Mouse (Mus musculus): ENCODE data around the gene Vwa7. TPM values are rescaled to one million over a fixed set of nuclear protein-coding genes. Genes with fewer than 3 reads are reported as not detected.
"Not testable (repeated sequence)": the region's sequence is repeated elsewhere in the genome, so short reads cannot be mapped to it uniquely, and the experiment has no call there.

Gene Vwa7
- polyA plus RNA-seq (2015; fragmentation: Nextera tagmentation; extraction: Ambion mirVana): 0.26 and 0.36 TPM in 2 replicates

DNA sequence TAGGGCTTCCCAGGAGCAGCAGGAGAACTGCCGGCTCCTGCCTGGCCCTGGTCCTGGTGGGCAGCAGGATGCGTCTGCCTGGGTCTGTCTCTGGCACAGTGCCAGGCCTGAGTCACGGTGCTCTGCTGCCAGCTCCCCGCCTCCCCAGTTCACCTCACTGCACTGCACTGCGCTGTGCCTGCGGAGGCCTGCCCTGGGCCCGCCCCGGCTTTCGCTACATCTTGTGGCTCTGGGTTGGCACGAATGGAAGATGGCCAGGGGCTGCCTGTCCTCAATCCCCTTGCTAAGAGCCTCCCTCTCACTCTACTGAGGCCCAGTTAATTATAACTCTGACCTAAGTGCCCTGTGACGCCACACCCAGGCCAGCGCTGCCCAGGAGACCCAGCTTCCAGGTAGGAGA, at the start of gene Vwa7:
Gene Vwa7, plus strand, starts transcription at position 204 of the 400 bp plus-strand sequence.
- DNase-seq (ENCODE audit: low spot score): no peak

DNA sequence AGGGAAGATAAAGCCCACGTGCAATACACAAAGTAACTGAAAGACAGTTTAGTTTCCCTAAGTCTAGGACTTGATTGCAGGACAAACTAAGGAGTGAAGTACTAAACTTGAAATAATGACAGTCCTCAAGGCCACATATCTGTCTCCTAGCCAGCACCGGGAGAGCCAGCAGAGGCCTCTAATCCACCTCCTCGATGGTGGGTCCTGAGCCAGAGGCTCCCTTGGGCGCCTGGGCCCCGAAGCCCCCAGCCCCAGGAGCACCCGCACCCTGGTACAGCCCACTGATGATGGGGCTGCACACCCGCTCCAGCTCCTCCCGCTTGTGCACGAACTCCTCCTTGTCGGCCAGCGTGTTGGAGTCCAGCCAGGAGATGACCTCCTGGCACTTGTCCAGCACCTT, 46.6 kb upstream of the Vwa7 start, which contains the start of gene Gm20481:
Gene Gm20481, plus strand, starts transcription at position 91 of the 400 bp plus-strand sequence.
- not testable (repeated sequence) for DNase-seq (ENCODE audit: low spot score)

DNA sequence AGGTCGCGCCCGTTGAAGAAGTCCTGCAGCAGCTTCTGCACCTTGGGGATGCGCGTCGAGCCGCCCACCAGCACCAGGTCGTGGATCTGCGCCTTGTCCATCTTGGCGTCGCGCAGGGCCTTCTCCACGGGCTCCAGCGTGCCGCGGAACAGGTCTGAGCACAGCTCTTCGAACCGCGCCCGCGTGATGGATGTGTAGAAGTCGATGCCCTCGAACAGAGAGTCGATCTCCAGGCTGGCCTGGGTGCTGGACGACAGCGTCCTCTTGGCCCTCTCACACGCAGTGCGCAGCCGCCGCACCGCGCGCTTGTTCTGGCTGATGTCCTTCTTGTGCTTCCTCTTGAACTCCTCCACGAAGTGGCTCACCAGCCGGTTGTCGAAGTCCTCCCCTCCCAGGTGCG, 45.5 kb upstream of the Vwa7 start:
- not testable (repeated sequence) for DNase-seq (ENCODE audit: low spot score)

DNA sequence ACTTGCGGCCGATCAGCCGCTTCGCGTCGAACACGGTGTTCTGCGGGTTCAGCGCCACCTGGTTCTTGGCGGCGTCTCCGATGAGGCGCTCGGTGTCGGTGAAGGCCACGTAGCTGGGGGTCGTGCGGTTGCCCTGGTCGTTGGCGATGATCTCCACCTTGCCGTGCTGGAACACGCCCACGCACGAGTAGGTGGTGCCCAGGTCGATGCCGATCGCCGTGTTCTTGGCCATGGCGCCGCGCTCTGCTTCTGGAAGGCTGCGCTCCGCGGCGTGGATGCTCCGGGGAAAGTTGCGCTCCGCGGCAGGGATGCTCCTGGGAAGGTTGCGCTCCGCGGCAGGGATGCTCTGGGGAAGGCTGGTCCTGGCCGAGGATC, 44.7 kb upstream of the Vwa7 start:
- DNase-seq (ENCODE audit: low spot score): not testable (repeated sequence)

DNA sequence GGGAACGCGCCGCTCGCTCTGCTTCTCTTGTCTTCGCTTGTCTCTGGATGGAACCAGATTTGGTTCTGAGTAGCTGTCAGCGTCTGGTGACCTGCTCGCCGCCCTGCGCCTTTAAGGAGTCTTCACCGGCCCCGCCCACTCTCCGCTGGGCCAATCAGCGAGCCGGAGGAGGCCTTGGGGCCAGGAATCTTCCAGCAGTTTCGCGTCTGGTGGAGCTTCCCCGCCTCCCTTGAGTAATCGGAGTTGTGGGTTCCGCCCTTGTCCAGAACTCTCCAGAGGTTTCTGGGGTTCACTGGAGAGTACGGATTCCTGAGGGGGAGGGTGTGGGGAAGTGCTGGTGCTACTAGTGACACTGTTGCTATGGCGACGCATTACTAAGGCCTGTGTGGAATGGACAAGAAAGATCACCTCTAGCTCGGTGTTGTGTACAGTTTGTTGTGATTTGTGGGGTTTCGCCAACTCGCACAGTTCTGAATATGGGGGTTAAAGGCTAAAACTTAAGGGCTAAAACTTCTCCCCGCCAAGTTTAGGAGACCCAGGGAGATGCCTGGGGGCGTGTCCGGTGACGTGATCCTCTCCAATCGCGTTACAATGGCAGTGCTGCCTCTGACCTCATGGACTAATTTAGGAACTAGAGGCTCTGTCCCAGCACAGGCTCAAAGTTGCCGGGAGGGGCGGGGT, 44.2 kb upstream of the Vwa7 start, which contains the start of the genes Hspa1a and Hspa1l:
Gene Hspa1a, minus strand, starts transcription at position 88 of the 681 bp plus-strand sequence.
Gene Hspa1l, plus strand, starts transcription at position 635 of the 681 bp plus-strand sequence.
- peak; percentile 60 for DNase-seq (ENCODE audit: low spot score)

DNA sequence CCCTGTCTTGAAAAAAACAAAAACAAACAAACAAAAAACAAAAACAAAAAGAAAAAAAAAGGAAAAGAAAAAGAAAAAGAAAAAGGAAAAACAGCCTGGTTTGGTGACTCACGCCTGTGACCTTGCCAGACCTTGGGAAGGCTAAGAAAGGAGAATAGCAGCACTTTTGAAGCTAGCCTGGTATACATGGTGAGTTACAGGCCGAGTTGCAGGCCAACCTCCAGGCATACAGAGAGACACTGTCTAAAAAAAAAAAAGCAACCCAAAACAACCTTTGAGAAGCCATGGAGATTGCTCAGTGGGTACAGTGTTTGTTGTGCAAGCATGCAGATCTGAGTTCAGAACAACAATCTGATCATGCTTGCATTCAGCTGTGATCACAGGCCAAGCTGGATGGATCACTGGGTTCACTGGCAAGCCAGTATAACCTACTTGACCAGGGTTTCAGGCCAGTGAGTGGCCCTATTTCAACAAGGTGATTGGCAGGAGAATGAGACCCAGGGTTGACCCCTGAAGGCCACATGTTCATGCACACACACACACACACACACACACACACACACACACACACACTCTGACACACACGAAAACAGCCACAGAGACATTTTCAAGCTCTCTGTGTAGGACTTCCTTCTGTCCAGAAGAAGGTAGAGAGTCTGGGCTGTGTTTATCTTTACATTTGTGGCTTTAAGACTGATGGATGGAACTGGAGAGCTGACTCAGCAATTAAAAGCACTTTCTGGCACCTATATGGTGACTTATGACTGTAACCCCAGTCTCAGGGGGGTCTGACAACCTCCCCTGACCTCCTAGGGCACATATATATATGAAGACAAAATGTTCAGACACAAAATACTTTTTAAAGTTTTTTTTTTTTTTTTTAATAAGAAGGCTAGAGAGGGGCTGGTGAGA, 40.5 kb upstream of the Vwa7 start:
- DNase-seq (ENCODE audit: low spot score): no peak

DNA sequence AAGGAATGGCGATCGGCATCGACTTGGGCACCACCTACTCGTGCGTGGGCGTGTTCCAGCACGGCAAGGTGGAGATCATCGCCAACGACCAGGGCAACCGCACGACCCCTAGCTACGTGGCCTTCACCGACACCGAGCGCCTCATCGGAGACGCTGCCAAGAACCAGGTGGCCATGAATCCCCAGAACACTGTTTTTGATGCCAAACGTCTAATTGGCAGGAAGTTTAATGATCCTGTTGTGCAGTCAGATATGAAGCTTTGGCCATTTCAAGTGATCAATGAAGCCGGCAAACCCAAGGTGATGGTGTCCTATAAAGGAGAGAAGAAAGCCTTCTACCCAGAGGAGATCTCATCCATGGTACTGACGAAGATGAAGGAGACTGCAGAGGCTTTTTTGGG, 39.4 kb upstream of the Vwa7 start:
- DNase-seq (ENCODE audit: low spot score): no peak

DNA sequence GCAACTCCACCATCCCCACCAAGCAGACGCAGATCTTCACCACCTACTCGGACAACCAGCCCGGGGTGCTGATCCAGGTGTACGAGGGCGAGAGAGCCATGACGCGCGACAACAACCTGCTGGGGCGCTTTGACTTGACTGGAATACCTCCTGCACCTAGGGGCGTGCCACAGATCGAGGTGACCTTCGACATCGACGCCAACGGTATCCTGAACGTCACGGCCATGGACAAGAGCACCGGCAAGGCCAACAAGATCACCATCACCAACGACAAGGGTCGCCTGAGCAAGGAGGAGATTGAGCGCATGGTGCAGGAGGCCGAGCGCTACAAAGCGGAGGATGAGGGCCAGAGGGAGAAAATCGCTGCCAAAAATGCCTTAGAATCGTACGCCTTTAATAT, 38.1 kb upstream of the Vwa7 start:
- no peak for DNase-seq (ENCODE audit: low spot score)

DNA sequence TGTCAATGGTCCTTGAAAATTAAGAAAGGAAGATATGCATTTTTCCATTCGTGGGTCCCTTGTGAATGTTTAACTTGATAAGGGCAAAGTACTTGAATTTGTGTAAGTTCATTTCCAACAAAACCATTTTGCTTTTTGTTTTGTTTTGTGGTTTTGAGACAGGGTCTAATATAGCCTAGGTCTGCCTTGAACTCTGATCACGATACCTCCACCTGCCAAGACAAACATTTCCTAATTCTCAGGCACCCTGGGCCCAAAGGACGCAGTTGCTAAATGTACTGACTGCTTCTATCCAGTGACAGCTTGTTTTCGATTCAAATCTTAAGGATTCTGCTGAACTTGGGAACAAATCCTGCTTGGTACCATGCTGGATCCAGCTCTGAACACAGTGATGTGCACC, 36.7 kb upstream of the Vwa7 start:
- DNase-seq (ENCODE audit: low spot score): no peak

DNA sequence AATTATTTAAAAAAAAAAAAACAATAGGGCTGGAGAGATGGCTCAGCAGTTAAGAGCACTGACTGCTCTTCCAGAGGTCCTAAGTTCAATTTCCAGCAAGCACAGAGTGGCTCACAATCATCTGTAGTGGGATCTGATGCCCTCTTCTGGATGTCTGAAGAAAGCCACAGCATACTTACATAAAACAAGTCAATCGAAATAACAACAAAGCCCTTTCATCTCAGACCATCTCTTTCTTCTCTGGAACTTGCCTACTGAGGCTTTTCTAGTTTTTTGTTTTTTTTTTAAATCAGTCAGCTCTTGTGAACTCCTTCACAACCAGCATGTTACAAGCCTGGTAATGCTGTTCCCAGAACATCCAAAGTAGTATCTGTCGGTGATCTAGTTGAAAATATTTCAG, 35.7 kb upstream of the Vwa7 start:
- peak; percentile 73 for DNase-seq (ENCODE audit: low spot score)

DNA sequence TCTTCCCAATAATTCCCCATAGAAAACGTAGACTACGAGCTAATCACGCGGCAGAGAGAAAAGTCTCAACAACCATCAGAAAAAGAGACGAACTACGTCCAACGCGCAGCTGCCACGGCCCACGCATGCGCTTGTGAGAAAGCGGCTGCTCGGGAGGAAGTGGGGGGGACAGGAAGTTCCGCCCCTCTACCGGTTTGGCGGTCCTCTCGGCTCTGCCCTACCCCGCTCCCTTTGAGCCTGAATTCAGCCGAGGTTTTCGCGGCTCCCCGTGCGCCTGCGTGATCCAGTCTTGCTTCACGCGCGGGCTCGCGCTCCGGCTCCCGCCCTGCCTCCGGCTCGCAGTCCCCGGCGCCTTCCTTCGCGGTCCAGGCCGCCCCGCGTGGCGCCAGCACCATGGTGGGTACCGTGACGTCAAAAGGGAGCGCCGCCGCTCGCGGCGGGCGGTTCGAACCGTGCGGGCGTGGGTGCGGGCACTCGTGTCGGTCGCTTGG, 34.6 kb upstream of the Vwa7 start, which contains the start of gene Lsm2:
Gene Lsm2, plus strand, starts transcription at position 173 of the 491 bp plus-strand sequence.
- peak; percentile 94 for DNase-seq (ENCODE audit: low spot score)

DNA sequence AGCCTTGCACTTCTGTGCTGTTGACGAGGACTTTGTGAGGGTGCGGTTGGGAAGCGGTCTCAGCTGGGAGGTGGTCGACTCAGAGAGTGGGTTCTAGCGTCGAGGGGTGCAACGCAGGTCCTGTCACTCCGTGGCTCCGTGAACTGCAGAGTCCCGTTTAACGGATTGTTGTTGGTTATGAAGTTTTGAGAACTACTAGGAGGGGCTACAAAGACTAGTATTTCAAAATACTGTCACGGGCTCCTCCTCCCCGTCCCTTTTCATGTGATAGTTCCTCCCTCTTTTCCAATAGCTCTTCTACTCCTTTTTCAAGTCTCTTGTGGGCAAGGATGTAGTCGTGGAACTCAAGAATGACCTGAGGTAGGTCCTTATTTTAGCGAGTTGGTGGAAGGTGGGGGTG, 34.1 kb upstream of the Vwa7 start:
- no peak for DNase-seq (ENCODE audit: low spot score)

DNA sequence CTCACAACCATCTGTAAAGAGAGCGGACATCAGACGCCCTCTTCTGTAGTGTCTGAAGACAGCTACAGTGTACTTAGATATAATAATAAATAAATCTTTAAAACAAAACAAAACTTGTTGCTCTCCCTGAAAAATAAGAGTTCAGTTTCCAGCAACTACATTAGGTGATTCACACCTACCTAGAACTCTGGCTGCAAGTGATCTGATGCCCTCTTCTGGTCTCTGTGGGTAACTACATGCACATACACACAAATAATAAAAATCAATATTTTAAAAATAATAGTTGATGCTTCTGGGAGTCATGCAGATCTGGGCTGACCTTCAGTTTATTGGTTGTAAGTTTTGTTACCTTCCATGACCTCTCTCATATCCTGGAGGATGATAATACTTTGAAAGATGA, 32.2 kb upstream of the Vwa7 start:
- peak; percentile 57 for DNase-seq (ENCODE audit: low spot score)

DNA sequence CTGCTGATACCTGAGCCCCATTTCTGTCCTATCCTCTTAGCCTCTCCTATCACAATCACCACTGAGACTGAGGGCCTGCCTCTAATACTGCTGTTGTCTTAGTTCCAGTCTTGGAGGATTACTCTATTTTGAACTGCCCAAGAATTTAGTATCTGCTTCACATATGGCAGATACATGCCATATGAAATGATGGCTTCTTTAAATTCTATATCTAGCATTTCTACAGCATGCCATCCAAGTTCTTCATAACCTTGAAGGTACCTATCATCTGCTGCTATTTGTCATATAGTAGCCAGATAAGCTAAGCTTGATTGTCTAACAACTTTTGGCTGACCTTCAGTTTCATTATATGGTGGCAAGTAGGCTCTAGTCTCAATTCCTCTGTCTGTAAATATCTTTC, 21.6 kb upstream of the Vwa7 start:
- no peak for DNase-seq (ENCODE audit: low spot score)

DNA sequence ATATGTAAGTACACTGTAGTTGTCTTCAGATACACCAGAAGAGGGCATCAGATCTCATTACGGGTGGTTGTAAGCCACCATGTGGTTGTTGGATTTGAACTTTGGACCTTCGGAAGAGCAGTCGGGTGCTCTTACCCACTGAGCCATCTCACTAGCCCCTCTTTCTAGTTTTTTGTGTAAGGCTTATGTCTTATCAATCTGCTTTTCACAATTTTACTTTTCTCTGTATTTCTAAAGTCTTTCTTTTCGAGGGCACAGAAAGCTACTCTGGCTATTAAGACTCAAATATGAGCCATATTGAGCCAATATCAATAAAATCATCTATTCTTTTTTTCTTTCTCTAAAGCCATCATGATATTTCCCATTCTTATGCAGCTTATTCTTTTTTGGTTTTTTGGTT, 21.2 kb upstream of the Vwa7 start:
- DNase-seq (ENCODE audit: low spot score): not testable (repeated sequence)

DNA sequence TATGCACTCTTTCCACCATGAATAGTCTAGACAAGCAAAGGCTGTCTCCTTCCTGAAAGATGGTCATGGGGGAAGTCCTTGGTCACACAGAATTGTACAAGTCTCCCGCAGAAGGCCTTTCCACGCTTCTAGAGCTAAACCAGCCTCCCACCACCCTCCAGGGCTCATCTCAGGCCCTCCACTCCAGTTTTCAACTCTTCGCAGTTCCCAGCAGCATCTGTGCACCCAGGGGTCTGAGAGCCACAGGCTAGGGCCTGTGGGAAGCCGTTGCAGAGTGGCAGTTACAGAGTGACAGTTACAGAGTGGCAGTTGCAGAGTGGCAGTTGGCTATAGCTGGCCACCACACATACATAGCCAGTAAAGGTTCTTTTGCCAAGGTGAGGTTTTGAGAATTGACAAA, 20.5 kb upstream of the Vwa7 start:
- DNase-seq (ENCODE audit: low spot score): not testable (repeated sequence)

DNA sequence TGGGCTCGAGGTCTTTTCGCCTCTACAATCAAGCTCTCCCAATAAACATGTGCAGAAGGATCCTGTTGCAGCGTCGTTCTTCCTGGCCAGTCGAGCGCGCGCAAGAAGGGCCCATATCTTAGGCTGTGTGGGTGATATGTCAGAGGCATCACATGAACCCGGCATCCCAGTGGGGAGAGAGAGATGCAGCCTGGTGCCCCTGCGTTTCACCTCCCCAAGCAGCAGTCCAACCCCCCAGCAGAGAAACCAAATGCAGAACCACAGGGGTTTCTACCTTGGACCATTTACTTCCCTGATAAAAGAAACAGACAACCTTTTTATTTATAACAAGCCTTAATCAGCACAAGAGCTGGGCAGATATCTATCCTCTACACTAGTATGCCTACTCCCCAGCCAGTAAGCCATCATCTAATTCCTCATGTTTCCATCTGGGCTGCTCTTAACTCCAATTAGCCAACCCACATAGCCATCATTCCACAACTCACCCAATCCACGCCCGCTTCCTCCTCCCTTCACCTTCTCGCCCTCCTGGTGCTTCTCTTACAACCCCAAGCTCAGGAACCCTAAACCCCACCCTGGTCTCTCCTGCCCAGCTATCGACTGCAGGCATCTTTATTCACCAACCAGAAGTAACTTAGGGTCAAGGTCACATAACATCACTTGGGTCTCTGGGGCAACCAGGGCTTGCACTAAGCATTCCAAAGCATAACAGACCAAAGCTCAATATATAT, 19.8 kb upstream of the Vwa7 start:
- no peak for DNase-seq (ENCODE audit: low spot score)

DNA sequence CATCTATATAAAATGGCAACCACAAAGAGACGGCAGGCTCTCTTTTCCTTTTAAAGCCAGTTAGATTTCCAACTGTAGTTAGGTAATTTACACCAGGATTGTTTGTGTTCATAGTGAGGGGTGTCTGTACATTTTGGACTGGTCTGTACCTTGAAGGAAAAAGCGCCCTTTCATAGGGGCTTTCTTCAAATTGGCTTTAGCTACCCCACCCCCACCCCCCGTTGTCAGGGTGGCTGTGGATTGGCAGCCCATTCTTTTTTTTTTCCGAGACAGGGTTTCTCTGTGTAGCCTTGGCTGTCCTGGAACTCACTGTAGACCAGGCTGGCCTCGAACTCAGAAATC, 19.3 kb upstream of the Vwa7 start:
- no peak for DNase-seq (ENCODE audit: low spot score)

DNA sequence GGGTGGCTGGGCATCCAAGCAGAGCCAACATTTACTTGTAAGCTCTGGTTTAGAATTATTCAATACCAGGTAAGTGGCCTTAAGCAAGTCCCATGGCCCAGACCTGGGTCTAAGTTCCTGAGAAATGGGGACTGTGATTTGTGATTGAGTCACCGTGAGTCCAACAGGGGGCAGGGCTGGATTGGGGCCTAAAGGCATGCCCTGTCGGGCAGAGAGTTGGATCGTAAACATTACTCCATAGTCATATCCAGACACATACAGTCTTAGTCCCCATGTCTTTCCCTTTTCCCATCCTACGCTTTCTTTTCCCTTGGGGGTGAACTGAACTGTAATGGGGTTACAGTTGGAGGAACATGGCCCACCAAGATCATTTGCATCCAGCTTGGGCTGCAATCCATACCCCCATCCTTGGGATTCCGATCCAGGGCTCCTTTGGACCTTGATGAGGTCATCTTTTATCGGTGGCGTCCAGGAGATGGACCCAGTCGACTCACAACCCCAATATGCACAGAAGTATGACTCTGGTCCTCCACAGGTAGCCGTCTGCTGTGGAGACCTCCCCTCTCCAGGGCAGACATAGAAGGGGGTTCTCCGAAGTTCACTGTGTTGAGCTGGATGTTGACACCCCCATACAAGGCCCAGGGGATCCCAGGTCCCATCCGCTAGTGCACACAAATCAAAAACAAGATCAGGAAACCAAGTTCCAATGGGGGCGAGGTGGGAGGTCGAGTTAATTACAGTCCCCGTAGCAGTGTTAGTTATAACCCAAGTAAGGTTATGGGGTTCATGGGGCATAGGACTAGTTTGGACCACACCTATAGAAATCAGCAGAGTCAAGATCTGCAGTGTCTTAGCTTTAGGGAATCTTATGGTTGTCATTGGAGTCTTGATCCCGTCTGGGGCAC, 17.6 kb upstream of the Vwa7 start:
- no peak for DNase-seq (ENCODE audit: low spot score)
